Mouse (Mus musculus) mouse embryonic stem cell (cell line): Measurements from ENCODE around the gene Olfr1406.

Experiments
- in situ Hi-C, 2 experiments: fragments of 300-500 bp; cut with MboI; formaldehyde crosslinking; loops; 1 replicate in 1 of 2; 3 replicates in 1 of 2; pipeline ENCODE4 v1.14.3; 2019 to 2020; ENCODE audit warnings: low sequenced_read_pairs in 2 of 2, low pct_unique_long_range_greater_than_20kb in 1 of 2, mixed read lengths in 1 of 2; ENCODE audit not compliant: unreplicated experiment in 1 of 2

Olfr1406 gene

GRCm38 (mm10) chr1:173190540-173190939 is at the start of gene Olfr1406:
Gene Olfr1406 (minus strand): TSS chr1:173190640.
- in situ Hi-C loops: no loop called here

- in situ Hi-C loops: loop anchor here (10.0 kb wide), 1 partner anchor 1118 kb away; no protein-coding TSS in a partner anchor
Measured at GRCm38 (mm10) chr1:173237004-173237403, 46.6 kb upstream of the Olfr1406 start.

- in situ Hi-C loops: no loop called here
Measured at GRCm38 (mm10) chr1:173227081-173227480, 36.6 kb upstream of the Olfr1406 start, which contains the start of gene Fcer1a. Gene Fcer1a (minus strand): TSS chr1:173227214.

GRCm38 (mm10) chr1:173216481-173216880 is 26.0 kb upstream of the Olfr1406 start:
- in situ Hi-C loops: loop anchor here in 1 of 2 experiments (5.0 kb wide), 1 partner anchor 384 kb away; no protein-coding TSS in a partner anchor

- in situ Hi-C loops: no loop called here
Measured at GRCm38 (mm10) chr1:173212092-173212491, 21.7 kb upstream of the Olfr1406 start, which contains the start of gene Olfr1404. Gene Olfr1404 (plus strand): TSS chr1:173212392.

- in situ Hi-C loops: no loop called here
Measured at GRCm38 (mm10) chr1:173197508-173197907, 7.1 kb upstream of the Olfr1406 start, which contains the start of gene Olfr218. Gene Olfr218 (plus strand): TSS chr1:173197808.

GRCm38 (mm10) chr1:173196359-173196758 is 5.9 kb upstream of the Olfr1406 start:
- in situ Hi-C loops: no loop called here

GRCm38 (mm10) chr1:173192059-173192458 is 1.6 kb upstream of the Olfr1406 start:
- in situ Hi-C loops: no loop called here

GRCm38 (mm10) chr1:173174154-173174842 is 16.1 kb downstream of the Olfr1406 start:
- in situ Hi-C loops: no loop called here

- in situ Hi-C loops: no loop called here
Measured at GRCm38 (mm10) chr1:173137274-173137673, 53.2 kb downstream of the Olfr1406 start, which contains the start of gene Olfr1408. Gene Olfr1408 (minus strand): TSS chr1:173137374.
